Mouse (Mus musculus): ENCODE results near the gene Glra3.

- TF ChIP-seq HCFC1 (IDR thresholded peaks at IDR 0.05; ENCODE audit: borderline replicate concordance, insufficient read depth, low read length) (no peak), CHD2 (IDR thresholded peaks at IDR 0.05; ENCODE audit: low read depth, low read length) (no peak), MAFK (IDR thresholded peaks at IDR 0.05; ENCODE audit: insufficient read depth, low read depth, low read length) (no peak)
These were observed 189.1 kb downstream of the Glra3 start for GRCm38 (mm10) chr8:56129357-56129756.

Data from ES-E14 (cell line).